In genomic region chr6:124662477-124663423, GRCm38 (mm10) we compare ENCODE assay signal across 8 mouse cellular contexts. TPM values are rescaled to one million over a fixed set of nuclear protein-coding genes. Genes with fewer than 3 reads are reported as not detected.
DNase-seq lines count a peak whose midpoint lies in the region; ATAC-seq lines count a peak whose summit lies in the region.

Gene Lpcat3, plus strand, starts transcription at chr6:124663027.

- H3K4me3 ChIP-seq in heart, embryonic 10.5 days = peak within 1 kb of the TSS; percentile 88
- H3K4me3 ChIP-seq in kidney, embryonic 15.5 days (replicated peaks) = peak within 1 kb of the TSS; percentile 59

- no peaks in the 10 kb centered on the region for H3K36me3 ChIP-seq in heart, embryonic 10.5 days
- no peaks in the 10 kb centered on the region for H3K36me3 ChIP-seq in kidney, embryonic 15.5 days

- no peaks in the 10 kb centered on the region for H3K9me3 ChIP-seq in heart, embryonic 10.5 days
- no peaks in the 10 kb centered on the region for H3K9me3 ChIP-seq in kidney, embryonic 15.5 days (replicated peaks)

- peak; percentile 91 for ATAC-seq in erythroblast, adult 5-6 weeks (replicated peaks; ENCODE audit: low FRiP score, poor library complexity, severe bottlenecking)
- peak; percentile 98 for ATAC-seq in kidney, embryonic 15.5 days (replicated peaks; ENCODE audit: low FRiP score)
- ATAC-seq in monocyte, adult 5-6 weeks (replicated peaks; ENCODE audit: insufficient number of reproducible peaks, low FRiP score, low TSS enrichment, poor library complexity, severe bottlenecking) = peak; percentile 91

- H3K27ac ChIP-seq in heart, embryonic 10.5 days = peak within 1 kb of the TSS; percentile 93
- H3K27ac ChIP-seq in kidney, embryonic 15.5 days = peak within 1 kb of the TSS; percentile 76

- H3K27me3 ChIP-seq in heart, embryonic 10.5 days (ENCODE audit: insufficient read depth, poor library complexity, severe bottlenecking) = no peaks in the 10 kb centered on the region
- H3K27me3 ChIP-seq in kidney, embryonic 15.5 days = no peaks in the 10 kb centered on the region

- peak; percentile 99 to 100 for DNase-seq in B cell, adult 2 months
- DNase-seq in brain, adult 2 months (ENCODE audit: low read depth, low spot score) = peak; percentile 98
- DNase-seq in heart, embryonic 10.5 days (ENCODE audit: low spot score) = peak; percentile 100
- peak; percentile 100 for DNase-seq in liver
- peak; percentile 100 for DNase-seq in spleen, postnatal 4 days (ENCODE audit: low spot score in 2 of 2)

- peak within 1 kb of the TSS; percentile 48 for H3K9ac ChIP-seq in kidney, embryonic 15.5 days

- peak within 1 kb of the TSS; percentile 66 for H3K4me2 ChIP-seq in kidney, embryonic 15.5 days

- peaks cover 8% of the 10 kb centered on the region; the same call in 1 of the 2 replicates for H3K4me1 ChIP-seq in heart, embryonic 10.5 days
- peaks cover 17% of the 10 kb centered on the region for H3K4me1 ChIP-seq in kidney, embryonic 15.5 days

- under 1% methylated on average over 78 of the region's 87 CpGs for WGBS in heart, embryonic 10.5 days
- under 1% methylated on average over 57 of the region's 87 CpGs for WGBS in kidney, embryonic 15.5 days

RNA-seq across cellular contexts. Expression of gene Lpcat3, which starts in this region (rescaled TPM):
- 118 and 141 TPM in 2 replicates for total RNA-seq in erythroblast, adult 5-6 weeks (2015; ENCODE audit: low replicate concordance)
- 81.5 and 135 TPM in 2 replicates for total RNA-seq in erythroblast, adult 5-6 weeks (2017; ENCODE audit: low replicate concordance)
- 45.2 and 53.8 TPM in 2 replicates for polyA plus RNA-seq in heart, embryonic 10.5 days (2016; fragmentation: Nextera tagmentation; extraction: Ambion mirVana)
- polyA plus RNA-seq in kidney, embryonic 15.5 days (2015; fragmentation: Nextera tagmentation; extraction: Ambion mirVana) = 77.4 and 80.4 TPM in 2 replicates
- total RNA-seq in monocyte, adult 5-6 weeks (2017) = 18.6 to 29.6 TPM (median 20.8 TPM) in 3 replicates

Comparison
In these comparisons a context has a peak if more than half of its experiments do, and no peak if none do; other contexts are left out.
1. Peak in every context shown above with its lines: DNase-seq, ATAC-seq, H3K4me3 ChIP-seq and H3K27ac ChIP-seq.